Mouse (Mus musculus) heart, adult 2 months (tissue): ENCODE results near the gene Golgb1. TPM values are rescaled to one million over a fixed set of nuclear protein-coding genes. Genes with fewer than 3 reads are reported as not detected.

Experiments used
- DNase-seq, 2 experiments: peaks; one replicate each; pipeline ENCODE4 v3.0.0; 2021
- H3K27ac ChIP-seq: fragments of 200-600 bp; 2 replicates; pipeline ENCODE4 v1.8.1; 2022
- H3K27me3 ChIP-seq: fragments of 200-500 bp; 2 replicates; pipeline ENCODE4 v1.6.1; 2012; ENCODE audit warnings: mild to moderate bottlenecking, low read length, inconsistent platforms, mixed read lengths; ENCODE audit not compliant: control insufficient read depth, insufficient read depth
- H3K36me3 ChIP-seq: fragments of 200-500 bp; 2 replicates; pipeline ENCODE4 v1.6.1; 2012; ENCODE audit warnings: low read length, inconsistent platforms; ENCODE audit not compliant: control insufficient read depth, insufficient read depth
- H3K4me1 ChIP-seq: fragments of 200-500 bp; 2 replicates; pipeline ENCODE4 v1.6.1; 2011; ENCODE audit warnings: low read length; ENCODE audit not compliant: control insufficient read depth, insufficient read depth
- H3K4me3 ChIP-seq: fragments of 200-600 bp; 2 replicates; pipeline ENCODE4 v1.8.1; 2022
- H3K79me2 ChIP-seq: fragments of 200-500 bp; replicated peaks from 2 replicates; pipeline ENCODE4 v1.6.1; 2012; ENCODE audit warnings: mild to moderate bottlenecking, inconsistent platforms, low read length, moderate library complexity, mixed read lengths; ENCODE audit not compliant: control insufficient read depth, insufficient read depth
- H3K9ac ChIP-seq: fragments of 200-500 bp; 2 replicates; pipeline ENCODE4 v1.6.1; 2012; ENCODE audit warnings: low read depth, mild to moderate bottlenecking, control low read depth, inconsistent platforms, low read length, mixed read lengths
- CTCF ChIP-seq: fragments of 200-600 bp; IDR thresholded peaks from 2 replicates; pipeline ENCODE4 v1.8.1; 2022; ENCODE audit warnings: antibody characterized with exemption, mild to moderate bottlenecking, moderate library complexity
- EP300 ChIP-seq: fragments of 200-500 bp; IDR thresholded peaks from 2 replicates; pipeline ENCODE4 v1.6.1; 2011; ENCODE audit warnings: low read depth, low read length, control low read depth; ENCODE audit not compliant: insufficient read depth
- POLR2A ChIP-seq: fragments of 200-500 bp; IDR thresholded peaks from 2 replicates; pipeline ENCODE4 v1.6.1; 2011; ENCODE audit warnings: mild to moderate bottlenecking, low read depth, low read length, control low read depth; ENCODE audit not compliant: insufficient read depth
- WGBS: fragments of 180-500 bp; shearing (Covaris S2); methylation state at CpG from one replicate; pipeline ENCODE4 v1.1.7; 2018; 5-methylcytosine and 5-hydroxymethylcytosine counted together
- intact Hi-C: fragments of 180-260 bp; cut with DNase I; formaldehyde crosslinking; loops from one replicate; pipeline ENCODE4 v1.15.1; 2025
- polyA plus RNA-seq: library from polyadenylated mRNA; depleted of rRNA; stranded (reverse); fragments of >200 nt; gene quantifications from 2 replicates; pipeline ENCODE4 v1.2.3, GENCODE M21; 2012
- total RNA-seq, 2 experiments: library from RNA; stranded (reverse); gene quantifications; 2 replicates each; pipeline ENCODE4 v1.2.3; 2021

Golgb1 gene
- total and polyA plus RNA-seq, 3 experiments, result 27.7 to 52.1 (median 41.6) TPM

GRCm38 (mm10) chr16:36941895-36942294, 67.0 kb downstream of the Golgb1 start:
- 36% methylated on average over 4 of the region's 4 CpGs for WGBS
- peak overlapping the region; percentile 71 for H3K27ac ChIP-seq
- peaks cover 5% of the 10 kb centered on the region for H3K36me3 ChIP-seq
- H3K79me2 ChIP-seq, result 0 out of 2 replicates have a peak, but pooled peaks cover 1% of the 10 kb centered on the region
- H3K9ac ChIP-seq, result no peak overlapping the region
- peaks cover 4% of the 10 kb centered on the region for H3K4me1 ChIP-seq
- H3K4me3 ChIP-seq, result no peak overlapping the region
- intact Hi-C loops, result no loop called here
- TF ChIP-seq EP300 (no peak), POLR2A (no peak), CTCF (no peak)
- DNase-seq, result no peak
- no peaks in the 10 kb centered on the region for H3K27me3 ChIP-seq

GRCm38 (mm10) chr16:36943591-36943990, 68.7 kb downstream of the Golgb1 start:
- Histone ChIP-seq H3K79me2 (0 out of 2 replicates have a peak, but pooled peaks cover 1% of the 10 kb centered on the region), H3K27ac (peak overlapping the region; percentile 75; the same call in 1 of the 2 replicates), H3K4me1 (peaks cover 5% of the 10 kb centered on the region), H3K36me3 (peaks cover 5% of the 10 kb centered on the region), H3K4me3 (no peak overlapping the region), H3K9ac (no peak overlapping the region), H3K27me3 (no peaks in the 10 kb centered on the region)
- TF ChIP-seq EP300 (no peak), CTCF (no peak), POLR2A (no peak)
- intact Hi-C loops, result no loop called here
- no peak for DNase-seq
- WGBS, result 93% methylated on average over 3 of the region's 3 CpGs

- no peaks in the 10 kb centered on the region for H3K27me3 ChIP-seq
- H3K4me3 ChIP-seq, result no peak overlapping the region
- 0 out of 2 replicates have a peak, but pooled peaks cover 1% of the 10 kb centered on the region for H3K79me2 ChIP-seq
- WGBS, result 50% methylated on average over 12 of the region's 12 CpGs
- peaks cover 5% of the 10 kb centered on the region for H3K4me1 ChIP-seq
- H3K27ac ChIP-seq, result peak overlapping the region; percentile 82
- H3K9ac ChIP-seq, result no peak overlapping the region
- intact Hi-C loops, result loop anchor here (2.0 kb wide), 2 partner anchors 44 to 66 kb away; partner anchors contain the start of gene Polq
- DNase-seq, result peak; percentile 53 to 81
- TF ChIP-seq CTCF (peak; percentile 55), POLR2A (no peak), EP300 (peak; percentile 89)
- peaks cover 5% of the 10 kb centered on the region for H3K36me3 ChIP-seq
These were observed 70.0 kb downstream of the Golgb1 start for GRCm38 (mm10) chr16:36944895-36945424.

- H3K4me1 ChIP-seq, result peaks cover 5% of the 10 kb centered on the region
- H3K9ac ChIP-seq, result no peak overlapping the region
- peaks cover 5% of the 10 kb centered on the region for H3K36me3 ChIP-seq
- WGBS, result 89% methylated on average over 8 of the region's 8 CpGs
- no peak overlapping the region for H3K4me3 ChIP-seq
- DNase-seq, result no peak
- no peak overlapping the region for H3K27ac ChIP-seq
- intact Hi-C loops, result no loop called here
- TF ChIP-seq EP300 (no peak), CTCF (no peak), POLR2A (no peak)
- no peaks in the 10 kb centered on the region for H3K27me3 ChIP-seq
- 0 out of 2 replicates have a peak, but pooled peaks cover 1% of the 10 kb centered on the region for H3K79me2 ChIP-seq
These were observed 71.7 kb downstream of the Golgb1 start for GRCm38 (mm10) chr16:36946459-36947159.

GRCm38 (mm10) chr16:36947646-36948197, 72.8 kb downstream of the Golgb1 start:
- Histone ChIP-seq H3K79me2 (0 out of 2 replicates have a peak, but pooled peaks cover 1% of the 10 kb centered on the region), H3K4me3 (no peak overlapping the region), H3K36me3 (peaks cover 5% of the 10 kb centered on the region), H3K27me3 (no peaks in the 10 kb centered on the region), H3K9ac (no peak overlapping the region), H3K27ac (no peak overlapping the region), H3K4me1 (peaks cover 3% of the 10 kb centered on the region)
- no peak for DNase-seq
- WGBS, result 61% methylated on average over 4 of the region's 4 CpGs
- TF ChIP-seq CTCF (no peak), EP300 (no peak), POLR2A (no peak)
- intact Hi-C loops, result no loop called here

GRCm38 (mm10) chr16:36949614-36950336, 74.8 kb downstream of the Golgb1 start:
- Histone ChIP-seq H3K4me1 (peaks cover 3% of the 10 kb centered on the region), H3K79me2 (0 out of 2 replicates have a peak, but pooled peaks cover 1% of the 10 kb centered on the region), H3K27ac (no peak overlapping the region), H3K27me3 (no peaks in the 10 kb centered on the region), H3K36me3 (no peaks in the 10 kb centered on the region; the same call in 1 of the 2 replicates), H3K4me3 (no peak overlapping the region), H3K9ac (no peak overlapping the region)
- TF ChIP-seq EP300 (no peak), CTCF (no peak)
- intact Hi-C loops, result no loop called here
- 67% methylated on average over 8 of the region's 8 CpGs for WGBS
- no peak for DNase-seq
